Mouse (Mus musculus) stomach, embryonic 14.5 days (tissue): ENCODE results near the gene Fzr1. TPM values are rescaled to one million over a fixed set of nuclear protein-coding genes. Genes with fewer than 3 reads are reported as not detected.

Experiments
- ATAC-seq: fragments of 200-750 bp; cut with Nextera tagmentation; 2 replicates; pipeline ENCODE4 v1.8.0; 2017; ENCODE audit warnings: low read depth, moderate TSS enrichment; ENCODE audit not compliant: insufficient number of reproducible peaks, insufficient read depth, low FRiP score
- H3K27ac ChIP-seq: fragments of 300-500 bp; sonication (generic); 2 replicates; pipeline ENCODE4 v1.5.1; 2014; ENCODE audit warnings: mild to moderate bottlenecking, low read length, moderate library complexity, mixed read lengths
- H3K27me3 ChIP-seq: fragments of 300-500 bp; sonication (generic); 2 replicates; pipeline ENCODE4 v1.6.1; 2014; ENCODE audit warnings: low read length, control low read depth, mixed read lengths; ENCODE audit not compliant: control insufficient read depth, insufficient read depth
- H3K36me3 ChIP-seq: fragments of 300-500 bp; sonication (generic); 2 replicates; pipeline ENCODE4 v1.6.1; 2014; ENCODE audit warnings: mild to moderate bottlenecking, control low read depth, low read length, moderate library complexity, mixed read lengths; ENCODE audit not compliant: control insufficient read depth, insufficient read depth
- H3K4me1 ChIP-seq: fragments of 300-500 bp; sonication (generic); 2 replicates; pipeline ENCODE4 v1.6.1; 2014; ENCODE audit warnings: low read length, control low read depth, mixed read lengths; ENCODE audit not compliant: control insufficient read depth, insufficient read depth
- H3K4me2 ChIP-seq: fragments of 300-500 bp; sonication (generic); replicated peaks from 2 replicates; pipeline ENCODE4 v1.6.1; 2014; ENCODE audit warnings: low read depth, low read length, control low read depth
- H3K4me3 ChIP-seq: fragments of 300-500 bp; sonication (generic); 2 replicates; pipeline ENCODE4 v1.5.1; 2014; ENCODE audit warnings: low read depth, low read length, control low read depth
- H3K9ac ChIP-seq: fragments of 300-500 bp; sonication (generic); replicated peaks from 2 replicates; pipeline ENCODE4 v1.6.1; 2014; ENCODE audit warnings: low read depth, mild to moderate bottlenecking, control low read depth, low read length, moderate library complexity, mixed read lengths
- H3K9me3 ChIP-seq: fragments of 300-500 bp; sonication (generic); 2 replicates; pipeline ENCODE4 v1.6.1; 2016; ENCODE audit warnings: low read depth, low read length, control low read depth; ENCODE audit not compliant: control insufficient read depth
- WGBS: fragments of 180-500 bp; shearing (Covaris S2); extraction: QIAGEN DNeasy Blood & Tissue Kit; methylation state at CpG from one replicate; pipeline ENCODE4 v1.1.7; 2014; 5-methylcytosine and 5-hydroxymethylcytosine counted together
- polyA plus RNA-seq: library from polyadenylated mRNA; unstranded; fragments of >200 nt; fragmentation: Nextera tagmentation; extraction: Ambion mirVana; gene quantifications from 2 replicates; pipeline ENCODE4 v1.2.1, GENCODE M21; 2014

Fzr1 gene
- polyA plus RNA-seq, 1 experiment from 2014 or later, result 88.7 TPM

DNA sequence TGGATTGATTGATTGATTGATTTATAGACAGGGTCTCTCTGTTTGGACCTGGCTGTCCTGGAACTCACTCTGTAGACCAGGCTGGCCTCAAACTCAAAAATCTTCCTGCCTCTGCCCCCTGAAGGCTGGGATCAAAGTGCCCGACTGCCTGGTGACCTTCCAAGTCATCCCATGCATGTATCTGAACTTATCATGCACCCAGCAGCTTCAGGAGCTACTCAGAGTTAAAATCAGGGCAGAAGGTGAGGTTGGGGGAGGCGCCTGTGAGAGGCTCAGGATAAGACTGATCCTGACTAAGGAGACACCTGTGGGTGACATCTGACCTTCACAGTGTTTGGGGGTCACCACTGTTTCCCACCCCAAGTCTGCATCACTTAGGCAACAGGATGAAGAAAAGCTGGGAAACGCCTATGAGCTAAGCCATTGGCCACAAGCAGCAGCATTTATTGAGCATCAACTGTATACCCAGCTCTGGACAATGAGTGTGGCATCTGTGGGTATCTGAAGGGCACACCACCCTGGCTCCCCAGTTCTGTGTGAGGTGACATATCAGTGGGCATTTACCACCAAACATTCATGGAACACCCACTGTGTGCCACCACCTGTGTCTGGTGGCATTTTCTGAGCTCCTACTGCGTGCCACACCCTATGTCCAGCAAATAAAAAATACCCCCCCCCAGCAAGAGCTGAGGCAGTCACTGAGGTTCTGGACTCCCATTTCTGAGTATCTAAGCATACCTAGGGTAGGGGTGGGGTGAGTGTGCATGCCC lies 45.3 kb upstream of the Fzr1 start:
- 61% methylated on average over 4 of the region's 4 CpGs for WGBS
- Histone ChIP-seq H3K4me2 (peak overlapping the region; percentile 84), H3K27ac (no peak overlapping the region), H3K27me3 (no peaks in the 10 kb centered on the region), H3K9ac (no peak overlapping the region), H3K4me3 (peak overlapping the region; percentile 66; the same call in 1 of the 2 replicates), H3K36me3 (peaks cover 8% of the 10 kb centered on the region; the same call in 1 of the 2 replicates), H3K4me1 (peaks cover 34% of the 10 kb centered on the region), H3K9me3 (no peaks in the 10 kb centered on the region)
- no peak for ATAC-seq

DNA sequence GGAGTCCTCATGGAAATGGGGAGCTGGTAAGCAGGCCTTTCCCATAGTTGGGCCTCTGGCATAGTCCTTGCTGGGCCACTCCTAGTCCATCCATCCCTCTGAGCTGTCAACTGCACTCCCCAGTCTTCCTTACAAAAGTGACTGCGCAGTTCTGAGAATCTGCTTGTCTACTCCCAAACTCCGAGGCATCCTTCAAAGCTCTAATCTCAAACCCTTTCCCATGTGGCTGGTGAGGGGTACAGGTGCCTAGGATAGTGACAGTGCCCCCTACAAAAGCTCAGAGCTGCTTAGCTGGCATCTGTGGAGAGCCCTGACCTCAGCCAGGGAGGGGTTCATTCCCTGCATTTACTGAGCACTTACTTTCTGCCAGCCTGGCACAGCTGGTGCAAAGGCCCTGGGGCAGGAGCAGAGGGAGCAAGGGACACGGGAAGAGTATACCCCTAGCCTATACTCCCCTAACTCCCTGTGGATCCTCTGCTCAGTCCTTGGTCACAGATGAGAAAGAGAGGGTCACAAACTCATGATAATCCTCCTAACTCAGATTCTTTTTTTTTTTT lies 44.4 kb upstream of the Fzr1 start:
- Histone ChIP-seq H3K36me3 (peaks cover 8% of the 10 kb centered on the region; the same call in 1 of the 2 replicates), H3K27ac (no peak overlapping the region), H3K4me1 (peaks cover 39% of the 10 kb centered on the region), H3K9ac (no peak overlapping the region), H3K4me2 (no peak overlapping the region), H3K27me3 (no peaks in the 10 kb centered on the region), H3K4me3 (no peak overlapping the region), H3K9me3 (no peaks in the 10 kb centered on the region)
- ATAC-seq, result no peak
- WGBS, result 84% methylated on average over 3 of the region's 3 CpGs

DNA sequence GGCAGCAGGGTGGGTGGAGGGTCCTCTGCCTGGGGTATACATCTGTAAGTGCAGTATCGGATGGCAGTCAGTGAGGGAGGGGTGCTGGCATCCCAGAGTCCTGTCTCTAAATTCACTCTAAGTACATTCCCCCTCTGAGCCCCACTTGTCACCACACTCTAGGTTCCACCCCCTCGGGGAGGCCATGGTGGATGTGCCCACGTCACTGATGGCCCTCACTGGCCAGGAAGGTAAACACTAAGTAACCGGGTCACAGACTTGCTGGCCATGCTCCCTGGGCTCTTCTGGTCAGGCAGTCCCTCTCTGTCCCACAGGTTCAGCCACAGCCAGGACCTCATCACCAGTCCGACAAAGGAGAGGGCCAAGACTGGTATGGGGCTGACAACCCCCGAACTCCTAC lies 43.9 kb upstream of the Fzr1 start:
- Histone ChIP-seq H3K9ac (no peak overlapping the region), H3K9me3 (no peaks in the 10 kb centered on the region), H3K4me3 (no peak overlapping the region), H3K27ac (no peak overlapping the region), H3K4me2 (no peak overlapping the region), H3K27me3 (no peaks in the 10 kb centered on the region), H3K4me1 (peaks cover 44% of the 10 kb centered on the region), H3K36me3 (peaks cover 8% of the 10 kb centered on the region; the same call in 1 of the 2 replicates)
- 72% methylated on average over 6 of the region's 6 CpGs for WGBS
- no peak for ATAC-seq

DNA sequence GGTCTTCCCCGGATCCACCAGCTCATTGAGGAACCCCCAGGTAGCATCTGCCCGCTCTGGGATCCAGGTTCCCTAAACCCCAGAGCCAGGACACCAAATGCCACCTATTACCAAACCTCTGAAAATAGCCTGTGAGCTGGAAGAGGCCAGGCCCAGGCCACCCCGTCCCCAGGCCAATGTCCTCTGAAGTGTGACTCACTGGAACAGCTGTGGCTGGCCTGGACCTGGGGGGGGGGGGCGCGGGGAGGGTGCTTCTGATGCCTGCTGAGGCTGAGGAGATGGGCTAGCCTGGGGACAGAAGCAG lies 43.4 kb upstream of the Fzr1 start:
- ATAC-seq, result no peak
- 84% methylated on average over 5 of the region's 5 CpGs for WGBS
- no peak overlapping the region for H3K4me2 ChIP-seq
- H3K36me3 ChIP-seq, result peaks cover 8% of the 10 kb centered on the region; the same call in 1 of the 2 replicates
- H3K4me1 ChIP-seq, result peaks cover 48% of the 10 kb centered on the region
- H3K4me3 ChIP-seq, result no peak overlapping the region
- no peak overlapping the region for H3K27ac ChIP-seq
- no peaks in the 10 kb centered on the region for H3K9me3 ChIP-seq
- no peak overlapping the region for H3K9ac ChIP-seq
- no peaks in the 10 kb centered on the region for H3K27me3 ChIP-seq

DNA sequence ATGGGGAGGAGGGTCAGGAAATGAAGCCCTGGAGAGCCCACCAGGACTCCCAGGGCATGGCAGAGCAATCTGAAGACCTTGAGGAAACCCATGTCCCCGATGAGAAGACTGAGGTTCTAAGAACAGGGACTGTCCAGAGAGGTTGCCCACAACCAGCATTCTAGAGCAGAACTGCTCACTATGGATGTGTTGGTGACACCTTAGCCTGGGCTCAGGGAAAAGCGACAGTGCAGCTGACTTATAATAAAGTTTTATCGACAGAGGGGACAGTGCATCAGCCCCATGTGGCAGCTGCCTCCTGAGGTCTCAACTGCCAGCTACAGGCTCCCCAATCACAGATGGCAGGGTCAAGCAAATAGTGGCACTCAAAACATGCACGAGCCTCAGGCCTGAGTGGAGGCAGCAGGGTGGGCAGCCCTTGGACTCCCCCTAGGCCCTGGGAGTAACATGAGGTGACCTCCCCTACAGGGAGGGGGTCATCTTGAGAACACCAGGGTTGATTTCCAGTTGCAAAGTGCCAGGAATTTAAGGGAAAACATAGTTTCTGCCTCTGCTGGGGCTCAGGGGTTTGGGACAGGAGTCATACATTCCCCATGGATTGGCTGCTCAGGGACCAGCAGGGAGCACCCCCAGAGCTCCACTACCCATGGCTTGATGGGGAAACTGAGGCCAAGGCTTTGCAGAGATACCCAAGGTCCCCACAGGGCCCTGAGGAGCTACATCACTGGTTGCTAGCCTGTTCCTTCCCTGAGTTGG lies 42.9 kb upstream of the Fzr1 start:
- no peaks in the 10 kb centered on the region for H3K9me3 ChIP-seq
- H3K27me3 ChIP-seq, result no peaks in the 10 kb centered on the region
- H3K27ac ChIP-seq, result no peak overlapping the region
- peaks cover 48% of the 10 kb centered on the region for H3K4me1 ChIP-seq
- H3K4me2 ChIP-seq, result no peak overlapping the region
- ATAC-seq, result no peak
- 74% methylated on average over 4 of the region's 4 CpGs for WGBS
- H3K4me3 ChIP-seq, result no peak overlapping the region
- H3K36me3 ChIP-seq, result peaks cover 8% of the 10 kb centered on the region; the same call in 1 of the 2 replicates
- H3K9ac ChIP-seq, result no peak overlapping the region

DNA sequence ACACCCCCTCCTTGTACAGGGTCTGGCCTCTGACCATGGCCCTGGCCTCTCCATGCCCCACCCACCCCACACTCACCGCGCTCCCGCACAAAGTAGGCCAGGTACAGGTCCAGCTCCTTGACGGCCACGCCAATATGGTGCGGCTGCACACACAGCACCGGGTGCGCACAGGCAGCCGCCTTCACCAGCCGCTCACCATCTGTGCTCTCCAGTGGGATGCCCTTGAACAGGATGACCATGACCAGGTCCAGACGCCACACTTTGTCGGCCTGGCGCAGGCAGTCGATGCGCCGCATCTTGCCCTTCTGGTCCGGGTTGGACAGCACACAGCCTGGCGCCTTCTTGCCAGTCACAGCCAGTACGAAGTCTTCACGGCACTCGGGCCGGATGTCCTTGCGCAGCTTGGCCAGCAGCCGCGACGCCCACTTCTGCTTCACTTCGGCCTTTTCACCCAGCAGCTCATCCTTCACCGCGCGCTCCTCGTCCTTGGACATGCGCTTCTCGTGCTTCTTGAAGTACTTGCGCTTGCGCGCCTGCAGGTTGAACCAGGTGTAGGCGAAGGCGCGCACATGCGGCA lies 42.0 kb upstream of the Fzr1 start:
- H3K4me2 ChIP-seq, result no peak overlapping the region
- peaks cover 8% of the 10 kb centered on the region; the same call in 1 of the 2 replicates for H3K36me3 ChIP-seq
- H3K9me3 ChIP-seq, result no peaks in the 10 kb centered on the region
- peaks cover 45% of the 10 kb centered on the region for H3K4me1 ChIP-seq
- H3K9ac ChIP-seq, result no peak overlapping the region
- H3K27me3 ChIP-seq, result no peaks in the 10 kb centered on the region
- 85% methylated on average over 40 of the region's 40 CpGs for WGBS
- no peak overlapping the region for H3K27ac ChIP-seq
- ATAC-seq, result no peak
- no peak overlapping the region for H3K4me3 ChIP-seq

DNA sequence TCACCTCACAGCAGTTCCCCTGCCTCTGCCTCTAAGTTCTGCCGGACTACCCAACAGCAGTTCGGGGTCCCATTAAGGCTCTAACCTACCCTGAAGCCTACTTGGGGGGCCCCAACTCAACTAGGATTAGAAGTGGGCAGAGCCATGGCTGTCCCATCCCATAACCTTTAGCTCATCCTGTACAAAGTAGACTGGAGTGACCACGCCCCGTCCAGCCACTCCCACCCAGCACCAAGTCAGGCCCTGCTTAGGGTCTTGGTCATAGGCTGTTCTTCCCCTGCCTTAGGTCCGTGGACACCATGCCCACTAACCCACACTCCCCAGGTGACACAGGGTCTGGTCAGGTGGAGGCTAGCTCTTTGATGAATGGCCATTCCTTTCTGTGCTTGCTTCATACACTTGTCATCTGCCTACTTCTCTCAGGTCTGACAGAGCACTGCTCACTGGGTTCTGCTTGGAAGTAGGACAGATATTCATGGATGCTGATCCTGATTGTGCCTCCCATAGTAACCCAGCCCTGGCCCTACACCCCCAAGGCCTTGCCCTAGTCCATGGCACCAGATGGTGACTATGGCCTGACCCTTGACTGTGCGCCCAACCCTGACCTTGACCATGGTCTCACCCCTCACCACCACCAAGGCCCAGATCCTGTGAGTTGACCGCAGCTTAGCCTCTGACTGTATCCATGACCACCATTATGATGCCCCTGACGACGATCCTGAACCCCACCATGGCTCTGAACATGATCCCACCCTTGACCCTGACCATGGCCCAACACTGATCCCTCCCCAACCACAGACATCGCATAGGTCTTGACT lies 41.0 kb upstream of the Fzr1 start:
- 92% methylated on average over 10 of the region's 10 CpGs for WGBS
- no peak for ATAC-seq
- Histone ChIP-seq H3K27ac (no peak overlapping the region), H3K4me1 (peaks cover 45% of the 10 kb centered on the region), H3K9me3 (no peaks in the 10 kb centered on the region), H3K4me2 (no peak overlapping the region), H3K36me3 (peaks cover 8% of the 10 kb centered on the region; the same call in 1 of the 2 replicates), H3K9ac (no peak overlapping the region), H3K4me3 (no peak overlapping the region), H3K27me3 (no peaks in the 10 kb centered on the region)
